Mouse (Mus musculus) layer of hippocampus, adult 6 months (tissue): Measurements from ENCODE around the gene Mxra7. TPM values are rescaled to one million over a fixed set of nuclear protein-coding genes. Genes with fewer than 3 reads are reported as not detected.

Experiments used
- long read RNA-seq, 2 experiments: library from polyadenylated mRNA; unstranded; transcript quantifications; one replicate each; pipeline ENCODE4 v2.0.0; 2019 to 2020
- polyA plus RNA-seq: library from polyadenylated mRNA; unstranded; fragments of <200 nt; fragmentation: Nextera tagmentation; gene quantifications from 2 replicates; pipeline ENCODE4 v1.2.3, GENCODE M21; 2021

Gene Mxra7
- polyA plus RNA-seq = 7.5 and 9.3 TPM in 2 replicates
- long read RNA-seq, experiment 1, transcript Mxra7-201 (4 exons, 2,063 nt) = major isoform, 10 of 18 reads
- long read RNA-seq, experiment 1, partial matches to known transcripts = 1 of 18 reads
- long read RNA-seq, experiment 1, other reads (novel, unspliced or antisense) = 4 of 18 reads
- long read RNA-seq, experiment 2, transcript Mxra7-201 (4 exons, 2,063 nt) = major isoform, 114 of 143 reads
- long read RNA-seq, experiment 2, transcript Mxra7-202 (5 exons, 757 nt) = minor isoform, 23 of 143 reads
- long read RNA-seq, experiment 2, partial matches to known transcripts = 1 of 143 reads
- long read RNA-seq, experiment 2, other reads (novel, unspliced or antisense) = 4 of 143 reads

GRCm38 (mm10) chr11:116827534-116828165, at the start of gene Mxra7:
Gene Mxra7, minus strand, starts transcription at chr11:116828046.

GRCm38 (mm10) chr11:116852891-116853511, 25.2 kb upstream of the Mxra7 start, which contains the start of gene Srsf2:
Gene Srsf2, minus strand, starts transcription at chr11:116853094.

GRCm38 (mm10) chr11:116852291-116852890, 24.5 kb upstream of the Mxra7 start, which contains the start of gene Mfsd11:
Gene Mfsd11, plus strand, starts transcription at chr11:116852440.

GRCm38 (mm10) chr11:116843261-116844233, 15.7 kb upstream of the Mxra7 start, which contains the start of the genes Mettl23 and Jmjd6:
Gene Mettl23, plus strand, starts transcription at chr11:116843278.
Gene Jmjd6, minus strand, starts transcription at chr11:116843449.

DNA sequence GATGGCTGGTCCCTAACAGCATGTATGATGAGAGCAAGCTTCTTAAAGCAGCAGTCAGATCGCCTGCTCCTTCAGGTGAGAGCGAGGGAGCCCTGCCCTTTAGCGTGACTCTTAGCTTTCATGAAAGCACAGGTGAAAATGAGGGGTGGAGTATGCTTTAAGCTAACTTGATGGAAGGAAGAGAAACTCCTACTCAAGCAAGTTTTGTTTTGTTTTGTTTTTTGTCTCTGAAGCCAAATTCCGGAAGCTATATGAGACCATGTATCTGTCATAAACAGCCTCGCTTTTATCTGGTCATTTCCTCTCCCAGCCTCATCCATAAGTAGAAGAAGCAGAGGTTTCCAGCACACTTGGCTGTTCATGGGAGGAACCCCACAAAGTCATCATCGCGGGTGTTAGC, 52.4 kb downstream of the Mxra7 start, which contains the start of gene St6galnac1:
Gene St6galnac1, minus strand, starts transcription at position 101 of the 400 bp plus-strand sequence.

Other genes with a start within 250 kb of the Mxra7 start
- 13.6 TPM in 2 replicates for gene Ube2o, start 246.6 kb downstream of the Mxra7 start, polyA plus RNA-seq
- gene Aanat, start 241.6 kb downstream of the Mxra7 start, polyA plus RNA-seq = not detected in 2 replicates
- gene Rhbdf2, start 201.0 kb downstream of the Mxra7 start, polyA plus RNA-seq = 0.29 and 0.50 TPM in 2 replicates
- 7.2 and 22.4 TPM in 2 replicates for gene Prcd, start 174.5 kb downstream of the Mxra7 start, polyA plus RNA-seq
- gene Cygb, start 173.7 kb downstream of the Mxra7 start, polyA plus RNA-seq = 27.4 and 28.1 TPM in 2 replicates
- gene St6galnac1, start 52.5 kb downstream of the Mxra7 start, polyA plus RNA-seq = not detected in 2 replicates
- 70.0 and 77.6 TPM in 2 replicates for gene Mettl23, start 15.2 kb upstream of the Mxra7 start, polyA plus RNA-seq
- 20.6 and 21.2 TPM in 2 replicates for gene Jmjd6, start 15.4 kb upstream of the Mxra7 start, polyA plus RNA-seq
- gene Mfsd11, start 24.4 kb upstream of the Mxra7 start, polyA plus RNA-seq = 27.9 and 28.8 TPM in 2 replicates
- gene Srsf2, start 25.0 kb upstream of the Mxra7 start, polyA plus RNA-seq = 89.1 and 110 TPM in 2 replicates
- gene Mgat5b, start 90.8 kb upstream of the Mxra7 start, polyA plus RNA-seq = 8.8 and 9.4 TPM in 2 replicates